Mouse (Mus musculus): ENCODE data around the gene Gm17087. TPM values are rescaled to one million over a fixed set of nuclear protein-coding genes. Genes with fewer than 3 reads are reported as not detected.

Gene Gm17087
- polyA plus RNA-seq (2021; fragmentation: Nextera tagmentation), result not detected in 2 replicates
- long read RNA-seq, experiment 1, result 0 reads
- long read RNA-seq, experiment 2, result 0 reads

DNA sequence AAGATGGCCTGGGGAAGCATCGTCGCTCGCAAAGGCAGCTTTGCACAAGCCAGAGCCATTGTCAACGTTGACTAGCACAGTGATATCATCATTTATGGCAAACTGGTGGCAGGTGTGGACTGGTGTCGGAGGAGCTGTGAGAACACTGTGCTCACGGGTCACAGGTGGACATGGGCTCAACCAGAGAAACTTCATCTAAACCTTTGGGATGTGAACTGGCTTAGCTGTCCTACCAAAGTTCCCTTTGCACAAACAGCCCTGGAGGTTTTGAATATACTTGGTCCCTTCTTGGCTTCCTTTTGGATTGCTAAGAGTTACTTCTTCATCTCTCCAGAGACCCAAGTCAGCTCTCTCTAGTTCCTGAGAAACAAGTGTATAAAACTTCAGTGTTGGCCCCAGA, at the start of gene Gm17087:
TSS of gene Gm17087 (minus strand) at position 101 of the 400 bp plus-strand sequence.

DNA sequence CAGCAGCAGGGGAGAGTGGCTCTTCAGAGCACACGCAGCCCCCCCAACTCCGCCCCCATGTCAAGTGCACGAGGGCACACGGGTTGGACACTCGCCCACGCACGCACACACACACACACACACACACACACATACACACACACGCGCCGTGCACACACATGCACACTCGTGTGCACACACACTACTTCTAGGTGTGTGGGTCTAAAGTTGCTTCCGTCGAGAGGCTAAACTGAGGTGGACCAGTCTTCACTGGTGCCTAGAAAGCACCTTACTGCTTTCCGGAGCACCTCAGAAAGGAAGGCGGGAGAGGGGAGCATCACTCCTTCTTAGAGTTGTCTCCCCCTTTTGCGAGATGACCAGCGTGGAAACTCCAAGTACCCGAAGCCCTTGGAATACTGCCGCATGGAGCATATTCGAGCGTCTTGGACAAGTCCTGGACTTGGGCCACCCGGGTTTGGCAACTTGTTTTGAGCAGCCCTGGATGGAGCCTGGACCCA, 41.5 kb downstream of the Gm17087 start, which contains the start of gene Pde10a:
TSS of gene Pde10a (plus strand) at position 148 of the 497 bp plus-strand sequence.

Other genes with a start within 250 kb of the Gm17087 start
- 10.3 and 11.9 TPM in 2 replicates for gene Prr18, start 229.5 kb downstream of the Gm17087 start, polyA plus RNA-seq (2021; fragmentation: Nextera tagmentation)
- gene T2, start 211.0 kb downstream of the Gm17087 start, polyA plus RNA-seq (2021; fragmentation: Nextera tagmentation), result 0.44 and 0.48 TPM in 2 replicates
- not detected in 2 replicates for gene T, start 132.5 kb downstream of the Gm17087 start, polyA plus RNA-seq (2021; fragmentation: Nextera tagmentation)
- 5.3 and 6.7 TPM in 2 replicates for gene Pde10a, start 41.6 kb downstream of the Gm17087 start, polyA plus RNA-seq (2021; fragmentation: Nextera tagmentation)

Measured in layer of hippocampus, adult 6 months (tissue).